Mouse (Mus musculus) frontal cortex, postnatal 36 days (tissue): ENCODE measurements around the gene Kdr.
"Not testable (repeated sequence)": the region's sequence is repeated elsewhere in the genome, so short reads cannot be mapped to it uniquely, and the experiment has no call there.

Experiments used
- DNase-seq, 2 experiments: peaks; one replicate each; pipeline ENCODE4 v3.0.0; 2022; ENCODE audit warnings: low spot score in 2 of 2

Kdr gene

GRCm38 (mm10) chr5:75959809-75960208 is 18.4 kb downstream of the Kdr start:
- DNase-seq = no peak

DNA sequence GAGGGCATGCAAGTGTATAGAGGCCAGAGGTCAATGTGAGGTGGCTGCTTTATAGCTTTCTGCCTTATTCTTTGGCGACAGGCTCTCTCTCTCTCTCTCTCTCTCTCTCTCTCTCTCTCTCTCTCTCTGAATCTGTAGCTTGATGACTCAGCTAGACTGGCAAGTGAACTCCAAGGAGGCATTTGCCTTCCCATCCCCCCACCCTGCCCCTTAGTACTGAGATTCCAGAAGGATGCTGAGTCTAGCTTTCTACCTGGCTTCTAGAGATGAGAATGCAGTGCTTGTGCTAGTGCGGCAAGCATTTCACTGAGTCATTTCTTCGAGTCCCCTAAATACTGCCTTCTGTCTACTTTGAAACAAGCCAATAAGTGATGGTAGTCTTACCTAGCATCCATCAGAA is 21.7 kb downstream of the Kdr start:
- DNase-seq = no peak

DNA sequence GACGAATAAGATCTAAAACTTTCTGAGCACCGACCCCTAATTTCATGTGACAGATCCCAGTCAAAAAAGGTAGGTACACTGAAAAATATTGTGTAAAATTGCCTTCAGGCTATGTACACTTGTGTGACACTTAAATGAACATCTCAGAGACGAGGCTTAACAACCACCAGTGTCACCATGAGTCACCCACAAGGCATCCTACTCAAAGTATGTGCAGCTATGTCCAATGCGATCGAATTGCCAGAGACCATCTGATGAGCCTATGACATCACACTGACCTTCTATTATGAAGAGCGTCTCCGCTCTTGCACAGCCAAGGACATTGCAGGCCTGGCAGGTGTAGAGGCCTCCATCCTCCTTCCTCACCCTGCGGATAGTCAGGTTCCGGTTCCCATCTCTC is 22.4 kb downstream of the Kdr start:
- DNase-seq = no peak

DNA sequence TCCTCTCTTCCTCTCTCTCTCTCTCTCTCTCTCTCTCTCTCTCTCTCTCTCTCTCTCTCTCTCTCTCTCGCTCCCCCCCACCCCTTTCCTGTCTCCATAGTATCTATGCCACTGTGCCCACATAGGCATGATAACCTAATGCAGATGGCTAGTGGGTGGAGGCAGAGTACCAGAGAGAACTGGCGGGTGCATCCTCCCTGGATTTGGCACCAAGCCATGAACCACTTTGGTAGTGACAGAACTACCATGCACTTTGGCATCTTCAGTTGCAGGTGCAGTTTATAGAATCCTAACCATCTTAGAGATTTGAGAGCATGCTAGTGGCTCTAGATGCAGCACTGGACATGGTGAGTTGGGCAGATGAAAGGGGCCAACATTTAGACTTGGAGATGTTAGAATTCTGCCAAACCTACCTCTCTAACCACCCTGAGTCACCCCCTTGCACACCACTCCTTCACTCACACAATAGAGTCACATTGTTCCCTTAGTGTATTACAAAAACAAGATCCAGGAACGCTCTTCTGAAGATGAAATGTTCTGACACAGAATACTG is 23.4 kb downstream of the Kdr start:
- peak in 1 of 2 experiments; percentile 32 for DNase-seq

GRCm38 (mm10) chr5:75954218-75954617 is 24.0 kb downstream of the Kdr start:
- DNase-seq = no peak

DNA sequence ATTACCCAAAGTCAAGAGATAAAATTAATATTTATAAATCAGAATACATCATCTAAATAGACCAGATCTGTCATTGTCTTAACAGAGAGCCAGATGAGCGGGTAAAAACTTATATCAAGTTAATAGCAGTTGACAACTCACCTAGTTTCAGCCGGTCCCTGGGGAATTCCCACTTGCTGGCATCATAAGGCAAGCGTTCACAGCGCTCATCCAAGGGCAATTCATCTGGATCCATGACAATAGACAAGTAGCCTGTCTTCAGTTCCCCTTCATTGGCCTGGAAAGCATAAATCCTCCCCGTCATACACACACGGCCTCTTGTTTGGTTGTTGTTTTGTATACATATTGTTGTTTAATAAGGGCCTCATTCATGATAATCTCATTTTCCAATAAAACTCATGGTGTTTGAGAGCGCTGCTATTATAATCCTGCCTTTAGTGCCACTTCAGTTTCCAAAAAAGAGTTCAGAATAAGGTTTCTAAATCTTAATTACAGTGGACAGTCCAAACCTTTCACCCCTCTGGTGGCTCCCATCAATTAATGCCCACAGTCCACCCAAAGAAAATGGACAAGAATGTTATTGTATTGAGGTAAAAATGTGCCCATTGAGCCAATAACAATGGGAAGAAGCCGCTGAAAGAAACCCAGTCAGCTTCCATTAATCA is 26.0 kb downstream of the Kdr start:
- DNase-seq = no peak

DNA sequence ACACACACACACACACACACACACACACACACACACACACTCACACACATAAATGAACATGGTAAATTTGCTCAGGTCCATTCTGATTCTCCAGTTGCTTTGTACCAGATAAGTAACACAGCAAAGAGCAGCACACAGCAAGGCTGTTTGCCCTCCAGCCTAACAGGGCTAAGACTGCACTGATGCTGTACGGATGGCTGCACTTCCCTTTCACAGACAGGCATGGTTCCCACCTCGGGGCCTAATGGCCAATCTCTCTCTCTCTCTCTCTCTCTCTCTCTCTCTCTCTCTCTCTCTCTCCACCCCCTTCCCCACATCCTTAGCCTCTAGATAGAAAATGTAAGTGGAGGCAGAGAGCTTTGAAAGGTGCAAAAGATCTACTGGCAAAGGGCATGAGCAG is 27.4 kb downstream of the Kdr start:
- DNase-seq = no peak

GRCm38 (mm10) chr5:75945394-75945793 is 32.9 kb downstream of the Kdr start:
- no peak for DNase-seq

- no peak for DNase-seq
These were observed 35.0 kb downstream of the Kdr start for GRCm38 (mm10) chr5:75943301-75943700.

DNA sequence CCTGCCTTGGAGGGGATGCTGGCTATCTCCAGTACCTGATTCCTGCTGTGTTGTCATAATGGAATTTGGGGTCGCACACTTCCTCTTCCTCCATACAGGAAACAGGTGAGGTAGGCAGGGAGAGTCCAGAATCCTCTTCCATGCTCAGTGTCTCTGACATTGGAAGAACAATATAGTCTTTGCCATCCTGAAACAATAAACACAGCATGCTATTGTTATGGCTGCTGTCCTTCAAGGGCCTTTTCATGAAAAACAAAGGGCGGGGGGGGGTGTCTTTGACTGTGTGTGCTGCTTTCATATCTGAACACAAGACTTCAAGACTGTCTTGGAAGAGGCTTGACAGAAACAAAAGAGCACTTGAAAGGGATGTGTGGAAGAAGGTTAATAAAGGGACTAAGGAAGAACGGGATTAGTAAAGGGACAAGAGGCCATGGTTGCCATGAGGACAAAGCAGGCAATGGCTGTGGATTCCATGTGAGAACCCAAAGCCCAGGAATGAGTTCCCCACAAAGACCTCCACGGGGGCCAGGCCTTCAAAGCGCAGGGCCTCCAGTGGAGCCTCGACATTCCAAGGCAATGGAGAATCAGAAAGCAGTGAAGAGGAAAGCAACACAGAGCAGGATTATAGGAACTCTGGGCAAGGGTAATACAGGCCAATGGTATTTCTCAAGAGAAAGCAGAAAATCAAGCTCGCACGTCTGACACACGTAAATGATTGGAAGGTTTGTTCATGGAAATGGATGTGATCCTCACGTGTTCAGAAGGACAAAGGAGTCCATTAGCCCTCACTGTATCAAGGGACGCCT is 36.3 kb downstream of the Kdr start:
- DNase-seq = no peak

GRCm38 (mm10) chr5:75939144-75939732 is 39.0 kb downstream of the Kdr start:
- DNase-seq = no peak

GRCm38 (mm10) chr5:75938012-75938411 is 40.2 kb downstream of the Kdr start:
- no peak for DNase-seq

DNA sequence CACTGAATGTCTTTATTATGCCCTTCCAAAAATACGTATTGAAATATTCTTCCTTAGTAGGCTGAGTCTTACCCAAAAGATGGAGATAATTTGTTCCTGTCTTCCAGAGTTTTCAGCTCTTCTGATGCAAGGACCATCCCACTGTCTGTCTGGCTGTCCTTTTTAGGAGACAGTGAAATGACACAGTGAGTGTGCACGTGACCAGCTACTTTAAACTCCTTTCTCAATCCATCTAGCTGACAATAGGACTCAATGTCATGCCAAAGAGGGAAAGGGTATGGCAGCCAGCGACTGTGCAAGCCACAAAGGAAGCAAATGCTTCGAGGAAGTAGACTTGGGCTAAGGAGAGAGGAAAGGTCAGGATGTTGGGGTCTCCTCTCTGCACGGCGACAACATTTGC is 42.0 kb downstream of the Kdr start:
- no peak for DNase-seq

DNA sequence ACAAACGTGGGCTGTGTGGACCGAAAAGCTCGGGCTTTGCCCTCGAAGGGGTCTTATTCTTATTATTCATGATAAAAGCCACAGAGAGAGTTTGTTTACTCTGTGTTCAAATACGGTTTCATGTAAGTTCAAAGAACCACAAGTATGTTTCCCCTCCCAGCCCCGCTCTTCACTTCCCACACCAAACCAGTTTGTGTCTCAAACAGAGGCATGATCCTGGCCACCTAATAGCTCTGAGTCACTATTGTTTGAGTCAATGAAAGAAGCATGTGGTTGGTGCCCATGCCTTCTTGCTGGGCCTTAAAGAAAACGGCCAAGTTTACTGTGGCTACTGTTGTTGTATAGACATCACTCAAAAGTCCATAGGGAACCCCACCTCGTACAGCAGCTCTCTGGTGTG is 43.0 kb downstream of the Kdr start:
- no peak for DNase-seq

DNA sequence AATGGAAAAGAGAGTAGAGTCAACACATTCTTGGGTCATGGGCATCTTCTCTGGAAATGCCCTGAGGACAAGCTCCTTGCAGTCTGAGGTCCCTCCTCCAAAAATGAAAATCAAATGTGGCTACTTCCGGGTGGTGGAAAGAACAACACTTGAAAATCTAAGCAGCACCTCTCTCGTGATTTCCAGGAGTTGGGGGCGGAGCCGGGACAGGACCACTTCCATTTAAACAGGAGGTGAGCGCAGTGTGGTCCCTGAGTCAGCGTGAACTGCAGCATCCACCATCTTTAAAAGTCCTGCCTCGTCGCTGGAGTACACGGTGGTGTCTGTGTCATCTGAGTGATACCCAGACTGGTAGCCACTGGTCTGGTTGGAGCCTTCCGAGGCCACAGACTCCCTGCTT is 44.1 kb downstream of the Kdr start:
- no peak for DNase-seq

DNA sequence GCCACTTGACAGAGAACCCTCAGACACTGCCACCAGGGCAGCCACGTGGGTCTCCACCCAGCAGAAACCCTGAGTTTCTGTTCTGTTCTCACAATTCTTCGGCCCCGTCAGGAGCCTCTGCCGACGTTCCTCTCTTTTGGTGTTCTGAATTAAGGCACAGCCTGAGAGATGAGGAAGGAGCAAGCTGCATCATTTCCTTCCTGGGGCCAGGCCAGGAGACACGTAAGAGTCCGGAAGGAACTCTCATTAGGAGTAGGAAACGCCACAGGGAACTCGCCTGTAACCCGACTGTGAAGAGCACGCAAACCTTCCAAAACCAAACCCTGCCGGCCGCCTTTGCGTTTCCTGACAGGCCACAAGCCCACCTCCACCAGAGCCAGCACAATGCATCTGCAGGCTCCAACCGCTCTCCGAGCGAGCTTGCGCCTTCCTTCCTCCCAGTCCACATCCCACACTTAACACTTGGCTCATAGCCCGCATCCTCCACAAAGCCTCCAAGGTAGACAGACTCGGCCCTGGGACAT is 44.7 kb downstream of the Kdr start:
- peak; percentile 15 to 18 for DNase-seq

DNA sequence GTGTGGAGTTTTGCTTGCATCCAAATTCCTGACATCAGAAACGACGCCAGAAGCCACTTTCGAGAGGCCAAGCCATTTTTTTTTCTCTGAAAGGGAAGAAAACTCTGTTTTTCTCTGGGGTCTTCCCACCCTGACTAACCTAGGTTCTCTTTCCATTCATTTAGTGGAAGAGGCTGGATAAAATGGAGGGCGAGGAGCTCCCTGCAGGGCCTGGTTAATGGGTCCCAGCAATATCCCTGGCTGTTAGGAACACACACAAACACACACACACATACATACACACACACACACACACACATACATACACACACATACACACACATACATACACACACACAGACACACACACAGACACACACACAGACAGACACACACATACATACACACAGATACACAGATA is 46.8 kb downstream of the Kdr start:
- DNase-seq = not testable (repeated sequence)

- DNase-seq = no peak
These were observed 48.3 kb downstream of the Kdr start for GRCm38 (mm10) chr5:75929960-75930359.

DNA sequence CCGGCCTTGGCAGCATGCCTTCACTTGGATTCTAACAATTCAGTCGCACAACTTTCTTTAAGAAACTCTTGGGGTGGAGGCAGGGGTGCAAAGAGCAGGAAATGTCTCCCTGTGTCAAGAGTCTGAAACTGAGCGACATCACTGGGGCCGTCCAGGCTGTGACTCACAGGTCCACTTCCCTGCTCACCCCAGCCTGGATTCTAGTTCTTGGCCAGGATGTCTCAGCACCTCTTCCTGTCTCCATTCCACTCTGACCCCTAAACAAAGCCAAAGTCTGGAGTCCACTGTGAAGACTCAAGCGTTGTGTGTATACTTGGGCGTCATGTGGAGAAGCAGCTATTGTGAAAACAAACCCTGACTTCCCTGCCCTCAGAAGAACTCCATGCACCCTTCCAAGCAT is 55.6 kb downstream of the Kdr start:
- no peak for DNase-seq

DNA sequence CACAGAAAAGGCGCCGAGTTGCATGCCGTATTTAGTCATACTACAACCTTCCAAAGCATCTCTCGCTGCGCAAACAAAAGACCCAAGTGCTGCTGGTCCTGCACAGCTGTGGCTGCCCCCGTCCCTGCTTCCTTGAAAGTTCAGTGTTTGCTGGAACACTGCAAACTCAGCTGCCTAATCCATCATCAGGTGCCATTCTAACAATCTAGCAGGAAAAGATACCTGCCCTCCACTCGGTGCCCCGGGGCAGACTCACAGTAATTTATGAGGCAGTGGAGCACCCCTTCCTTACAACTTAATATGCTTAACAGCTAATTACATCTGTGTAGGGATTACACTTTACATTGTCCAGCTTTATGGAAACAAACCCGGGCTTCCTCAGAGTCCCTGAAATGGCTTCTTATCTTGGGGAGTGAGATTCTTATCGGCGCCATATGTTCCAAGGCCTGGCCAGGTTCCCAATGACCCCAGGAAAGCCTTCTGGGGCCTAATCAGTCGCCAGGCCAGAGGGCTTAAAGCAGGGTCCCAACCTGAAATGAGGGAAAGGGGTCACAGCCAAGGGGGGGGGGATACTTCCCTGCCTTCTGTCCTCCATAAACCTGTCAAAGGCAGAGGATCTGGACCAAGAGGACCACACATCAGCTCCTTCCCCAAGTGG is 56.4 kb downstream of the Kdr start:
- DNase-seq = no peak

DNA sequence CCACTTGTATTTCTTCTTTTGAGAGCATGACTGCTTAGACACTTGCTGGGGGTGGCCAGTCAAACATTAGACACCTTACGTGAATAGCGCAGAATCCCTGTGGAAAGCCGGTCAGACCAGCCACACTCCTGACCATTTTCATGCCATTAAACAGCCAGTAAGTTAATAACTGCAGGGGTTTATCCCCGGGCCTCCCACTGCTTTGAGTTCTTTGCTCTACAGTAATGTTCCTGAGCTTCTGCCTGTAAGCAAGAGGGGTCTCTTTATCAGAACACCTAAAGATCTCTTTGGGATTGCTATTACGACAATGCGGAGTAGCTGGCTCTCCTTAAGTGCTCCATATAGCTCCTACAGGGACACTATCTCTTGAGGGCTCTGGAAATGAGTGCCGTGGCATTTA is 58.7 kb downstream of the Kdr start:
- DNase-seq = no peak

DNA sequence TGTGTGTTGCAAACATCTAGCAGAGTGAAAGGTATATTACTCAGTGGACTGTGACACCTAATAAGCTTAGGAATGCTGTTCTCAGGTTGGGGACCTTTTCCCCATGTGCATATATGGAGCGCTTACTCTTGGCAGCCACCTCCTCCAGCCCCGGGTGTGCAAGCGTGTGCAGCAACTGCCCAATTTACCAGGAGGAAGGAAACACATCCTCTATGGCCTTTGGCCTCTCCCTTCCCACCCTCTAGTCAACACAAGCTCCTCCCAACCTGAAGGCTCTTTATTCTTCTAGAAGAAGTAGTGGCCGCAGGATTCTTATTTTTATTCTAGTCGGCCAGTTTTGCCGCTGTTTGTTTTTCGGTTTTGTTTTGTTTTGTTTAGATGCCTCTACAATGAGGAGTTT is 60.1 kb downstream of the Kdr start:
- no peak for DNase-seq
